Mouse (Mus musculus) embryonic facial prominence, embryonic 12.5 days (tissue): ENCODE data around the gene Enox1. TPM values are rescaled to one million over a fixed set of nuclear protein-coding genes. Genes with fewer than 3 reads are reported as not detected.

Experiments used
- ATAC-seq: fragments of 200-750 bp; cut with Nextera tagmentation; 2 replicates; pipeline ENCODE4 v1.8.0; 2017; ENCODE audit not compliant: insufficient number of reproducible peaks, insufficient read depth, low FRiP score, low TSS enrichment
- H3K27ac ChIP-seq: fragments of 300-500 bp; sonication (generic); 2 replicates; pipeline ENCODE4 v1.5.1; 2016; ENCODE audit warnings: mild to moderate bottlenecking
- H3K27me3 ChIP-seq: fragments of 300-500 bp; sonication (generic); 2 replicates; pipeline ENCODE4 v1.6.1; 2016; ENCODE audit warnings: mild to moderate bottlenecking, moderate library complexity
- H3K36me3 ChIP-seq: fragments of 300-500 bp; sonication (generic); 2 replicates; pipeline ENCODE4 v1.6.1; 2016; ENCODE audit warnings: mild to moderate bottlenecking
- H3K4me1 ChIP-seq: fragments of 300-500 bp; sonication (generic); 2 replicates; pipeline ENCODE4 v1.6.1; 2016
- H3K4me2 ChIP-seq: fragments of 300-500 bp; sonication (generic); replicated peaks from 2 replicates; pipeline ENCODE4 v1.6.1; 2016; ENCODE audit warnings: mild to moderate bottlenecking, moderate library complexity
- H3K4me3 ChIP-seq: fragments of 300-500 bp; sonication (generic); 2 replicates; pipeline ENCODE4 v1.5.1; 2016; ENCODE audit warnings: mild to moderate bottlenecking
- H3K9ac ChIP-seq: fragments of 300-500 bp; sonication (generic); 2 replicates; pipeline ENCODE4 v1.6.1; 2016; ENCODE audit warnings: mild to moderate bottlenecking, moderate library complexity
- H3K9me3 ChIP-seq: fragments of 300-500 bp; sonication (generic); 2 replicates; pipeline ENCODE4 v1.6.1; 2016; ENCODE audit warnings: mild to moderate bottlenecking, moderate library complexity
- WGBS: fragments of 180-500 bp; shearing (Covaris S2); methylation state at CpG from one replicate; pipeline ENCODE4 v1.1.7; 2016; 5-methylcytosine and 5-hydroxymethylcytosine counted together
- polyA plus RNA-seq: library from polyadenylated mRNA; unstranded; fragments of >200 nt; fragmentation: Nextera tagmentation; extraction: Ambion mirVana; gene quantifications from 2 replicates; pipeline ENCODE4 v1.2.1, GENCODE M21; 2016

Gene Enox1
- polyA plus RNA-seq, 1 experiment from 2014 or later: 20.0 TPM

GRCm38 (mm10) chr14:77376731-77377130, 220.2 kb downstream of the Enox1 start:
- Histone ChIP-seq H3K4me1 (peaks cover 6% of the 10 kb centered on the region), H3K9ac (no peak overlapping the region), H3K4me2 (no peak overlapping the region), H3K27me3 (no peaks in the 10 kb centered on the region), H3K27ac (no peak overlapping the region), H3K9me3 (no peaks in the 10 kb centered on the region), H3K36me3 (no peaks in the 10 kb centered on the region), H3K4me3 (no peak overlapping the region)
- 76% methylated on average over 7 of the region's 7 CpGs for WGBS
- no peak for ATAC-seq

GRCm38 (mm10) chr14:77377439-77377838, 220.9 kb downstream of the Enox1 start:
- no peaks in the 10 kb centered on the region for H3K27me3 ChIP-seq
- H3K27ac ChIP-seq: no peak overlapping the region
- H3K9ac ChIP-seq: no peak overlapping the region
- no peaks in the 10 kb centered on the region for H3K36me3 ChIP-seq
- H3K4me2 ChIP-seq: no peak overlapping the region
- 58% methylated on average over 3 of the region's 3 CpGs for WGBS
- ATAC-seq: no peak
- no peaks in the 10 kb centered on the region for H3K9me3 ChIP-seq
- H3K4me1 ChIP-seq: peaks cover 10% of the 10 kb centered on the region
- no peak overlapping the region for H3K4me3 ChIP-seq

- Histone ChIP-seq H3K4me2 (no peak overlapping the region), H3K27me3 (no peaks in the 10 kb centered on the region), H3K9ac (no peak overlapping the region), H3K4me3 (no peak overlapping the region), H3K9me3 (no peaks in the 10 kb centered on the region), H3K27ac (no peak overlapping the region), H3K4me1 (peaks cover 10% of the 10 kb centered on the region), H3K36me3 (no peaks in the 10 kb centered on the region)
- WGBS: 36% methylated on average over 5 of the region's 5 CpGs
- ATAC-seq: no peak
Measured at GRCm38 (mm10) chr14:77377873-77378272, 221.3 kb downstream of the Enox1 start.

- H3K9me3 ChIP-seq: no peaks in the 10 kb centered on the region
- ATAC-seq: no peak
- WGBS: 23% methylated on average over 2 of the region's 2 CpGs
- no peak overlapping the region for H3K4me3 ChIP-seq
- H3K4me1 ChIP-seq: peaks cover 13% of the 10 kb centered on the region
- no peak overlapping the region for H3K27ac ChIP-seq
- no peak overlapping the region for H3K9ac ChIP-seq
- H3K36me3 ChIP-seq: no peaks in the 10 kb centered on the region
- no peak overlapping the region for H3K4me2 ChIP-seq
- no peaks in the 10 kb centered on the region for H3K27me3 ChIP-seq
Measured at GRCm38 (mm10) chr14:77381532-77381931, 225.0 kb downstream of the Enox1 start.

- H3K9me3 ChIP-seq: no peaks in the 10 kb centered on the region
- H3K4me1 ChIP-seq: peaks cover 13% of the 10 kb centered on the region
- no peak overlapping the region for H3K27ac ChIP-seq
- no peaks in the 10 kb centered on the region for H3K27me3 ChIP-seq
- H3K4me2 ChIP-seq: no peak overlapping the region
- WGBS: 49% methylated on average over 9 of the region's 9 CpGs
- no peak for ATAC-seq
- H3K36me3 ChIP-seq: no peaks in the 10 kb centered on the region
- H3K9ac ChIP-seq: no peak overlapping the region
- no peak overlapping the region for H3K4me3 ChIP-seq
Measured at GRCm38 (mm10) chr14:77385621-77386020, 229.1 kb downstream of the Enox1 start.

GRCm38 (mm10) chr14:77387877-77388276, 231.3 kb downstream of the Enox1 start:
- Histone ChIP-seq H3K4me1 (0 out of 2 replicates have a peak, but pooled peaks cover 3% of the 10 kb centered on the region), H3K4me3 (no peak overlapping the region), H3K9ac (no peak overlapping the region), H3K4me2 (no peak overlapping the region), H3K27me3 (no peaks in the 10 kb centered on the region), H3K36me3 (no peaks in the 10 kb centered on the region), H3K9me3 (no peaks in the 10 kb centered on the region), H3K27ac (no peak overlapping the region)
- ATAC-seq: no peak
- WGBS: 82% methylated on average over 2 of the region's 2 CpGs

GRCm38 (mm10) chr14:77389276-77389675, 232.7 kb downstream of the Enox1 start:
- Histone ChIP-seq H3K9ac (no peak overlapping the region), H3K27ac (no peak overlapping the region), H3K4me2 (no peak overlapping the region), H3K4me3 (no peak overlapping the region), H3K4me1 (0 out of 2 replicates have a peak, but pooled peaks cover 3% of the 10 kb centered on the region), H3K36me3 (no peaks in the 10 kb centered on the region), H3K9me3 (no peaks in the 10 kb centered on the region), H3K27me3 (no peaks in the 10 kb centered on the region)
- ATAC-seq: no peak
- WGBS: 88% methylated on average over 5 of the region's 5 CpGs

GRCm38 (mm10) chr14:77392476-77392875, 235.9 kb downstream of the Enox1 start:
- no peak overlapping the region for H3K4me2 ChIP-seq
- WGBS: 80% methylated on average over 1 of the region's 1 CpGs
- no peak overlapping the region for H3K4me3 ChIP-seq
- H3K9ac ChIP-seq: no peak overlapping the region
- H3K36me3 ChIP-seq: no peaks in the 10 kb centered on the region
- no peaks in the 10 kb centered on the region for H3K9me3 ChIP-seq
- H3K27me3 ChIP-seq: no peaks in the 10 kb centered on the region
- ATAC-seq: no peak
- H3K4me1 ChIP-seq: no peaks in the 10 kb centered on the region
- no peak overlapping the region for H3K27ac ChIP-seq

- Histone ChIP-seq H3K27ac (no peak overlapping the region), H3K4me2 (no peak overlapping the region), H3K36me3 (no peaks in the 10 kb centered on the region), H3K4me1 (no peaks in the 10 kb centered on the region), H3K9ac (no peak overlapping the region), H3K27me3 (no peaks in the 10 kb centered on the region), H3K4me3 (no peak overlapping the region), H3K9me3 (no peaks in the 10 kb centered on the region)
- no peak for ATAC-seq
- WGBS: 74% methylated on average over 5 of the region's 5 CpGs
Measured at GRCm38 (mm10) chr14:77406241-77407114, 249.9 kb downstream of the Enox1 start.

GRCm38 (mm10) chr14:77409271-77409940, 252.8 kb downstream of the Enox1 start:
- no peaks in the 10 kb centered on the region for H3K4me1 ChIP-seq

GRCm38 (mm10) chr14:77410354-77410753, 253.8 kb downstream of the Enox1 start:
- Histone ChIP-seq H3K36me3 (no peaks in the 10 kb centered on the region), H3K4me2 (no peak overlapping the region), H3K27ac (no peak overlapping the region), H3K9me3 (no peaks in the 10 kb centered on the region), H3K9ac (no peak overlapping the region), H3K4me3 (no peak overlapping the region), H3K4me1 (peaks cover 5% of the 10 kb centered on the region; the same call in 1 of the 2 replicates), H3K27me3 (no peaks in the 10 kb centered on the region)
- 92% methylated on average over 9 of the region's 9 CpGs for WGBS
- no peak for ATAC-seq

More at GRCm38 (mm10) chr14:77409271-77409940, 252.8 kb downstream of the Enox1 start:
- H3K9me3 ChIP-seq: no peaks in the 10 kb centered on the region
- no peak overlapping the region for H3K27ac ChIP-seq
- H3K27me3 ChIP-seq: no peaks in the 10 kb centered on the region
- no peak overlapping the region for H3K4me2 ChIP-seq
- ATAC-seq: no peak
- 86% methylated on average over 8 of the region's 8 CpGs for WGBS
- no peak overlapping the region for H3K4me3 ChIP-seq
- H3K36me3 ChIP-seq: no peaks in the 10 kb centered on the region
- H3K9ac ChIP-seq: no peak overlapping the region

- Histone ChIP-seq H3K9ac (no peak overlapping the region), H3K4me2 (no peak overlapping the region)
Measured at GRCm38 (mm10) chr14:77413106-77413505, 256.5 kb downstream of the Enox1 start.

More at GRCm38 (mm10) chr14:77413106-77413505, 256.5 kb downstream of the Enox1 start:
- H3K4me1 ChIP-seq: peaks cover 5% of the 10 kb centered on the region; the same call in 1 of the 2 replicates
- no peak overlapping the region for H3K4me3 ChIP-seq
- H3K27me3 ChIP-seq: no peaks in the 10 kb centered on the region
- ATAC-seq: no peak
- H3K9me3 ChIP-seq: no peaks in the 10 kb centered on the region
- no peak overlapping the region for H3K27ac ChIP-seq
- 75% methylated on average over 5 of the region's 5 CpGs for WGBS
- H3K36me3 ChIP-seq: no peaks in the 10 kb centered on the region
